Mouse (Mus musculus): Measurements from ENCODE around the gene Sim2.

DNA sequence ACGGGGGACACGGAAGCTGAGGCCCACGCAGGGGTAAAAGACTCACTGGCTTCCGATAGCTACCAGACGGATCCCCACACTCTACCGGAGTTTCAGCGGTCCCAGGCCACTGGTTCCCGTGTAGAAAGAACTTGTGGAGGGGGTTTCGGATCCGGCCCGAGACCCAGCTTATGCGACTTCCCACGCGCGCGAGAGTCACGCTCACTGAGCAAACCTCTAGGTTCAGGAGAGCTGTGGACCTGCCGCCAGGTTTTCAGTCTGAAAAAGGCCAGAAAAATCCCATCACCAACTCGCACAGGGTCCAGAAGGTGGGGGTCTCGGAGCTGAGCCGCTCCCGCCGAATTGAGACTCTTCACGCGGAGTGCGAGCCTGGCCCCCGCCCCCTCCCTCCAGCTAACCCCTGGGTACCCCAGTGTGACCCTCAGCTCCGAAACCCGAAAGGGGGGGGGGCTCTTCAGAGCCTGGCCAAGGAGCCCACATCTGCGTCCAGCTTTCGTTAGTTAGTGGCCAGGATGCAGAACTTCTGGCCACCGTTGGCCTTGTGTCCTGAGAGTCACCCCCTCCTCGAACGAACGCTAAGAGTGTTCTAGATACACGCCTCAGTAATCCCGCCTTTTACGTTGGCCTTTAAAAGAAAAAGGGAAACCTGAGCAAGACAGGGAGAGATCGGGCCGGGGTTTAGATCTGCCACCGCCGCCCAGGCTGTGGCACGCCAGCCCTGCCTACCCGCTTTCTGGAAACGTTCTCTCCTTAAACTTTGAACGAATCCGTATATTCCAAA is 5.5 kb upstream of the Sim2 start:
- TF ChIP-seq CTCF (IDR thresholded peaks at IDR 0.05; ENCODE audit: low read depth, low read length), result no peak
- no peak for TF ChIP-seq EP300 (IDR thresholded peaks at IDR 0.05; ENCODE audit: insufficient read depth, low read depth, low read length)
